ENCODE assay signal across 29 mouse cellular contexts in genomic region chr3:96429819-96430132, GRCm38 (mm10). TPM values are rescaled to one million over a fixed set of nuclear protein-coding genes. Genes with fewer than 3 reads are reported as not detected.
DNase-seq lines count a peak whose midpoint lies in the region; ATAC-seq lines count a peak whose summit lies in the region.
"Had no signal": no experiment of that assay in that cellular context is flagged by ENCODE, and none has a peak within 500 bp of the region (broad histone marks: within the 10 kb centered on the region; RNA-seq: fewer than 3 reads in every experiment).

No protein-coding gene starts in this region.

- H3K27me3 ChIP-seq in liver, embryonic 12.5 days (replicated peaks): peaks cover 32% of the 10 kb centered on the region

- H3K4me3 ChIP-seq in liver, embryonic 12.5 days: no peak overlapping the region
- H3K4me3 ChIP-seq: heart, adult 2 months; heart, embryonic 13.5 days; hindbrain, embryonic 12.5 days; kidney, embryonic 15.5 days; midbrain, embryonic 13.5 days had no signal

- peaks cover 49% of the 10 kb centered on the region for H3K4me1 ChIP-seq in liver, embryonic 12.5 days
- H3K4me1 ChIP-seq: hindbrain, embryonic 12.5 days; midbrain, embryonic 13.5 days had no signal

- peak overlapping the region; percentile 93 for H3K27ac ChIP-seq in liver, embryonic 12.5 days
- H3K27ac ChIP-seq: heart, adult 2 months; heart, embryonic 13.5 days; hindbrain, embryonic 12.5 days; kidney, embryonic 15.5 days; midbrain, embryonic 13.5 days had no signal

- H3K4me2 ChIP-seq in liver, embryonic 12.5 days: peak overlapping the region; percentile 70
- H3K4me2 ChIP-seq: heart, embryonic 13.5 days; hindbrain, embryonic 12.5 days; kidney, embryonic 15.5 days; midbrain, embryonic 13.5 days had no signal

- no peaks in the 10 kb centered on the region for H3K9me3 ChIP-seq in liver, embryonic 12.5 days (replicated peaks)
- H3K9me3 ChIP-seq: heart, embryonic 13.5 days; hindbrain, embryonic 12.5 days; kidney, embryonic 15.5 days; midbrain, embryonic 13.5 days had no signal

- ATAC-seq in liver, embryonic 12.5 days: no peak
- ATAC-seq in neutrophil, adult 5-6 weeks (ENCODE audit: extremely low read depth, insufficient number of reproducible peaks, low FRiP score, poor library complexity, severe bottlenecking): peak; percentile 63
- ATAC-seq: forebrain, postnatal 0 days; intestine, postnatal 0 days; midbrain, embryonic 13.5 days had no signal

- WGBS in liver, embryonic 12.5 days (ENCODE audit: insufficient replicate concordance): 33% methylated on average over 4 of the region's 4 CpGs

- peak overlapping the region; percentile 46 for H3K9ac ChIP-seq in liver, embryonic 12.5 days
- H3K9ac ChIP-seq: forebrain, postnatal 0 days; heart, embryonic 13.5 days; hindbrain, embryonic 12.5 days; kidney, embryonic 15.5 days; midbrain, embryonic 13.5 days had no signal

- peak; percentile 85 for DNase-seq in A20 (ENCODE audit: low read depth, low spot score)
- DNase-seq in B cell, adult 2 months: peak; percentile 54 to 60
- DNase-seq in layer of hippocampus, postnatal 10 days (ENCODE audit: low spot score in 2 of 2): no peak
- DNase-seq in thymus, postnatal 36 days: no peak
- DNase-seq in neural tube, embryonic 10.5 days (ENCODE audit: extremely low spot score, low spot score): no peak
- DNase-seq: adrenal gland, postnatal 25 days; cerebellum, adult 9-11 months; forebrain, postnatal 0 days; gastrocnemius, postnatal 25 days; heart, adult 2 months; heart, postnatal 14 days; kidney, postnatal 36 days; layer of hippocampus, adult 9-11 months; lung, adult 2 months; lung, postnatal 14 days; thymus, postnatal 14 days had no signal

- H3K36me3 ChIP-seq in liver, embryonic 12.5 days: no peaks in the 10 kb centered on the region
- H3K36me3 ChIP-seq: heart, embryonic 13.5 days; hindbrain, embryonic 12.5 days; kidney, embryonic 15.5 days; midbrain, embryonic 13.5 days had no signal

RNA-seq across cellular contexts. Expression of gene BC107364, which starts 22.3 kb away (rescaled TPM):
- polyA plus RNA-seq in liver, embryonic 12.5 days (2016; fragmentation: Nextera tagmentation; extraction: Ambion mirVana): not detected in 2 replicates
- not detected in 2 replicates for total RNA-seq in neutrophil, adult 5-6 weeks (2017)
- not detected for total RNA-seq in layer of hippocampus, postnatal 10 days (2021)
- total RNA-seq: adrenal gland, postnatal 25 days; common myeloid progenitor, adult 5-6 weeks; forebrain, postnatal 0 days; gastrocnemius, postnatal 25 days; heart, adult 2 months; heart, postnatal 14 days; megakaryocyte progenitor cell, adult 5-6 weeks; monocyte, adult 5-6 weeks had no signal
- polyA plus RNA-seq: forebrain, embryonic 11.5 days; forebrain, postnatal 0 days; heart, adult 2 months; hindbrain, embryonic 12.5 days; kidney, embryonic 15.5 days; limb, embryonic 11.5 days; lung, adult 2 months; midbrain, embryonic 13.5 days; neural tube, embryonic 11.5 days had no signal

Comparison
In these comparisons a context has a peak if more than half of its experiments do, and no peak if none do; other contexts are left out.
1. DNase-seq: peak in A20 (single experiment) and B cell, adult 2 months (2 of 2); none in layer of hippocampus, postnatal 10 days (0 of 2), thymus, postnatal 36 days (0 of 2) and neural tube, embryonic 10.5 days (single experiment).